Mouse (Mus musculus) intestine, embryonic 14.5 days (tissue): ENCODE measurements around the gene Ankrd2. TPM values are rescaled to one million over a fixed set of nuclear protein-coding genes. Genes with fewer than 3 reads are reported as not detected.

ENCODE experiments used
- ATAC-seq: fragments of 200-750 bp; cut with Nextera tagmentation; replicated peaks from 2 replicates; pipeline ENCODE4 v1.8.0; 2017; ENCODE audit warnings: low read depth, moderate number of reproducible peaks, moderate TSS enrichment, moderate library complexity; ENCODE audit not compliant: low FRiP score, low TSS enrichment
- DNase-seq: peaks from one replicate; pipeline ENCODE4 v3.0.0-alpha.2; 2018; ENCODE audit warnings: low spot score
- H3K27ac ChIP-seq: fragments of 300-500 bp; sonication (generic); 2 replicates; pipeline ENCODE4 v1.5.1; 2014; ENCODE audit warnings: low read depth, mild to moderate bottlenecking, control low read depth
- H3K27me3 ChIP-seq: fragments of 300-500 bp; sonication (generic); replicated peaks from 2 replicates; pipeline ENCODE4 v1.6.1; 2014; ENCODE audit warnings: low read length, control low read depth; ENCODE audit not compliant: control insufficient read depth, insufficient read depth
- H3K36me3 ChIP-seq: fragments of 300-500 bp; sonication (generic); 2 replicates; pipeline ENCODE4 v1.6.1; 2014; ENCODE audit warnings: low read length, control low read depth; ENCODE audit not compliant: control insufficient read depth, insufficient read depth
- H3K4me1 ChIP-seq: fragments of 300-500 bp; sonication (generic); replicated peaks from 2 replicates; pipeline ENCODE4 v1.6.1; 2014; ENCODE audit warnings: low read length, control low read depth, mixed read lengths; ENCODE audit not compliant: control insufficient read depth, insufficient read depth
- H3K4me2 ChIP-seq: fragments of 300-500 bp; sonication (generic); 2 replicates; pipeline ENCODE4 v1.6.1; 2014; ENCODE audit warnings: low read length
- H3K4me3 ChIP-seq: fragments of 300-500 bp; sonication (generic); 2 replicates; pipeline ENCODE4 v1.5.1; 2014; ENCODE audit warnings: low read depth, low read length, control low read depth, mixed read lengths
- H3K9ac ChIP-seq: fragments of 300-500 bp; sonication (generic); 2 replicates; pipeline ENCODE4 v1.6.1; 2014; ENCODE audit warnings: mild to moderate bottlenecking, low read length
- H3K9me3 ChIP-seq: fragments of 300-500 bp; sonication (generic); 2 replicates; pipeline ENCODE4 v1.6.1; 2016; ENCODE audit warnings: low read length, control low read depth; ENCODE audit not compliant: control insufficient read depth
- WGBS: fragments of 180-500 bp; shearing (Covaris S2); extraction: QIAGEN DNeasy Blood & Tissue Kit; methylation state at CpG from one replicate; pipeline ENCODE4 v1.1.7; 2014; 5-methylcytosine and 5-hydroxymethylcytosine counted together
- polyA plus RNA-seq: library from polyadenylated mRNA; unstranded; fragments of >200 nt; fragmentation: Nextera tagmentation; extraction: Ambion mirVana; gene quantifications from 2 replicates; pipeline ENCODE4 v1.2.1, GENCODE M21; 2014

Ankrd2 gene
- polyA plus RNA-seq, 1 experiment from 2014 or later: 0.27 TPM

GRCm38 (mm10) chr19:41998770-41999548 lies 36.8 kb upstream of the Ankrd2 start:
- Histone ChIP-seq H3K4me2 (no peak overlapping the region), H3K27me3 (no peaks in the 10 kb centered on the region), H3K4me3 (no peak overlapping the region), H3K4me1 (peaks cover 19% of the 10 kb centered on the region), H3K36me3 (no peaks in the 10 kb centered on the region), H3K9me3 (no peaks in the 10 kb centered on the region), H3K9ac (no peak overlapping the region), H3K27ac (no peak overlapping the region)
- DNase-seq (no peak), ATAC-seq (no peak)
- 86% methylated on average over 9 of the region's 9 CpGs for WGBS

- Histone ChIP-seq H3K4me3 (no peak overlapping the region), H3K4me2 (no peak overlapping the region), H3K9ac (no peak overlapping the region), H3K4me1 (peaks cover 22% of the 10 kb centered on the region), H3K27ac (peak overlapping the region; percentile 82), H3K9me3 (no peaks in the 10 kb centered on the region), H3K27me3 (no peaks in the 10 kb centered on the region), H3K36me3 (no peaks in the 10 kb centered on the region)
- WGBS: 88% methylated on average over 4 of the region's 4 CpGs
- DNase-seq (no peak), ATAC-seq (no peak)
Measured at GRCm38 (mm10) chr19:41999688-42000283, 36.0 kb upstream of the Ankrd2 start.

- Histone ChIP-seq H3K4me1 (peaks cover 22% of the 10 kb centered on the region), H3K36me3 (no peaks in the 10 kb centered on the region), H3K27me3 (no peaks in the 10 kb centered on the region), H3K9ac (no peak overlapping the region), H3K4me2 (no peak overlapping the region), H3K27ac (peak overlapping the region; percentile 82), H3K4me3 (no peak overlapping the region), H3K9me3 (no peaks in the 10 kb centered on the region)
- no peak for ATAC-seq
- WGBS: 30% methylated on average over 4 of the region's 4 CpGs
- DNase-seq: no peak
Measured at GRCm38 (mm10) chr19:42000446-42000958, 35.3 kb upstream of the Ankrd2 start.

GRCm38 (mm10) chr19:42001253-42001980 lies 34.4 kb upstream of the Ankrd2 start:
- no peak overlapping the region for H3K4me3 ChIP-seq
- no peak overlapping the region for H3K9ac ChIP-seq
- peaks cover 22% of the 10 kb centered on the region for H3K4me1 ChIP-seq
- no peaks in the 10 kb centered on the region for H3K9me3 ChIP-seq
- no peak overlapping the region for H3K4me2 ChIP-seq
- no peak for DNase-seq
- 88% methylated on average over 12 of the region's 12 CpGs for WGBS
- no peaks in the 10 kb centered on the region for H3K36me3 ChIP-seq
- ATAC-seq: no peak
- no peaks in the 10 kb centered on the region for H3K27me3 ChIP-seq
- peak overlapping the region; percentile 82 for H3K27ac ChIP-seq

GRCm38 (mm10) chr19:42004258-42004657 lies 31.5 kb upstream of the Ankrd2 start:
- Histone ChIP-seq H3K36me3 (no peaks in the 10 kb centered on the region), H3K4me1 (peaks cover 26% of the 10 kb centered on the region), H3K27me3 (no peaks in the 10 kb centered on the region), H3K27ac (peak overlapping the region; percentile 33; the same call in 1 of the 2 replicates), H3K9me3 (no peaks in the 10 kb centered on the region), H3K4me3 (no peak overlapping the region), H3K4me2 (no peak overlapping the region), H3K9ac (no peak overlapping the region)
- DNase-seq: no peak
- WGBS: 47% methylated on average over 6 of the region's 6 CpGs
- ATAC-seq: no peak

- ATAC-seq: no peak
- 80% methylated on average over 3 of the region's 3 CpGs for WGBS
- H3K9ac ChIP-seq: no peak overlapping the region
Measured at GRCm38 (mm10) chr19:42005616-42006015, 30.2 kb upstream of the Ankrd2 start.

GRCm38 (mm10) chr19:42006568-42006967 lies 29.2 kb upstream of the Ankrd2 start:
- 58% methylated on average over 8 of the region's 8 CpGs for WGBS
- H3K9me3 ChIP-seq: no peaks in the 10 kb centered on the region
- H3K4me2 ChIP-seq: no peak overlapping the region
- H3K9ac ChIP-seq: no peak overlapping the region
- peaks cover 8% of the 10 kb centered on the region for H3K4me1 ChIP-seq
- no peaks in the 10 kb centered on the region for H3K36me3 ChIP-seq
- DNase-seq (no peak), ATAC-seq (no peak)
- H3K27me3 ChIP-seq: no peaks in the 10 kb centered on the region
- H3K27ac ChIP-seq: no peak overlapping the region
- H3K4me3 ChIP-seq: no peak overlapping the region

More at GRCm38 (mm10) chr19:42005616-42006015, 30.2 kb upstream of the Ankrd2 start:
- DNase-seq: no peak
- H3K4me3 ChIP-seq: no peak overlapping the region
- H3K9me3 ChIP-seq: no peaks in the 10 kb centered on the region
- H3K36me3 ChIP-seq: no peaks in the 10 kb centered on the region
- H3K4me2 ChIP-seq: no peak overlapping the region
- H3K27me3 ChIP-seq: no peaks in the 10 kb centered on the region
- H3K27ac ChIP-seq: no peak overlapping the region
- peaks cover 17% of the 10 kb centered on the region for H3K4me1 ChIP-seq

GRCm38 (mm10) chr19:42008586-42008985 lies 27.2 kb upstream of the Ankrd2 start:
- no peak for DNase-seq
- Histone ChIP-seq H3K4me1 (peaks cover 7% of the 10 kb centered on the region; the same call in 1 of the 2 replicates), H3K4me3 (no peak overlapping the region), H3K27me3 (no peaks in the 10 kb centered on the region), H3K9me3 (no peaks in the 10 kb centered on the region), H3K9ac (no peak overlapping the region), H3K36me3 (no peaks in the 10 kb centered on the region), H3K27ac (no peak overlapping the region), H3K4me2 (no peak overlapping the region)
- WGBS: 55% methylated on average over 3 of the region's 3 CpGs
- no peak for ATAC-seq
